Mouse (Mus musculus) lung, postnatal 0 days (tissue): ENCODE results near the gene Prg2.

Experiments used
- CTCF ChIP-seq: IDR thresholded peaks from 2 replicates; pipeline ENCODE4 v1.5.1; 2016; ENCODE audit warnings: antibody characterized with exemption, mild to moderate bottlenecking
- EP300 ChIP-seq: IDR thresholded peaks from 2 replicates; pipeline ENCODE4 v1.6.1; 2016; ENCODE audit warnings: antibody characterized with exemption, mild to moderate bottlenecking, control low read depth

- TF ChIP-seq CTCF = no peak
- no peak for TF ChIP-seq EP300
Measured at GRCm38 (mm10) chr2:84975580-84975979, 4.7 kb upstream of the Prg2 start.
